Mouse (Mus musculus): ENCODE results near the gene Flcn. TPM values are rescaled to one million over a fixed set of nuclear protein-coding genes. Genes with fewer than 3 reads are reported as not detected.

Gene Flcn
- polyA plus RNA-seq (2012; ENCODE audit: low replicate concordance) = 21.5 and 55.5 TPM in 2 replicates

DNA sequence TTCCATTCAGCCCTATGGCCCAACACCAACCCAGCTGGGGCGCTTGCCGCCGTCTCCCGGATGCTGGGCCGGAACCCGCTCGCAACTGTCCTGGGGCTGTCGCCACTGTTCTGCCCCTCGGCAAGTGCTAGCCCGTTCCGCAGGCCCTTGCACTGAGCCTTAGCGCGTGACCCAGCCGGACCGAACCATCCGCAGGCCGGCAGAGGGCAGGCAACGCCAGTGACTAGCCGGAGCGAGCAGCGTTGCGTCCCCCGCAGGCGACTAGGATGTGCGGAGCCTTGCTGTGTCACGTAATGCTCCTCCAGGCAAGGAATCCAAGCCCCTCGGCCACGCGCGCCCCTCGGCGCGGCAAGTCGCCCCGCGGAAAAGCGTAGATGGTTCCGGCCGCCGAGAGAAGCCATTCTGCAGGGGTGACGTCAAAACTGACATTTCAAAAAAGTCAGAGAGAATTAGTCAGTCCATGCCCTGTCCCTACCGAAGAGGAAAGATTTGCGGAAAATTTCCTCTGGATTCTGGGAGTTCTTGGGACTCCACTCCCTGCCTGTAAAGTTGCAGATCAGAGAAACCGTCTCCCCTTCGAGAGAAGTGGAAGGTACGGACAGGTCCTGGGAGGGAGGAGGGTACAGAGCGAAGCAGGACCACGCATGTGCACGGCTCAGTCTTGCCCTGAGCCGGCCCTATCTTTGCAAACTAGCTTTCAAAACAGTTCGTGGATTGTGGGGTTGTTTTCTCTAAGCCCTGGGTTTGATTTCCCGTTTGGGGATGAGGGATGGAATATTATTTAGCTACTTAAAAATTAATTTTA is at the start of gene Flcn:
Flcn (minus strand) TSS at position 347 of the 805 bp plus-strand sequence.

DNA sequence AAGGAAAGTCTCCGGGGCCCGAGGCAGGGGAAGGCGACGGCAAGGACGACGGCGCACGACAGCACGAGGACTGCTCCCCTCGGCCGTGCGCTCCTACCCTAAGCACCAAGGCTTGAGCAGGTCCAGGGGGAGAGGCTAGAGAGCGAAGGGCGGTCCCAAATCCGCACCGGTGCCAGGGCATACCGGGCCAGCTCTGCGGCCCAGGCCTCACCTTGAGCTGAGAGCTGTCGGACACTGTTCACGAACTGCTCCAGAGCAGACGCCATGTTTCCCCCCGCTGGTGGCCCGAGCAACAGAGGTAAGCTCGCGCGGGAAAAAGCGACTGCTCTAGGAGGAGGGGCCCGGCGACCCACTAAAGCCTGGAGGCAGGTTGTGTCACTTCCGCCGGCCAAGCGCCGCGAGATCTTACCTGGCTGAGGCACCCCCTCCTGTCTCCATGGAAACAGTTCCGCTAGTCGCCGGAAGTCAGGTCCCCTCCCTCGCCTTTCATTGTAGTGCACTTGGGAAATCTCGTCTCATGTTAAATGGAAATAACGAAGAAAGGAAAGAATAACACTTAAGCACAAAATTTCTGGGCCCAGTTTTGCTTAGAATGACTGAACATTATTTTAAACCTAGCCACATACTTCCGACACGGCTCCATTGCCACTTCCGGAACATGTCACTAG is 29.8 kb upstream of the Flcn start, which contains the start of gene Cops3:
Cops3 (minus strand) TSS at position 380 of the 668 bp plus-strand sequence.

DNA sequence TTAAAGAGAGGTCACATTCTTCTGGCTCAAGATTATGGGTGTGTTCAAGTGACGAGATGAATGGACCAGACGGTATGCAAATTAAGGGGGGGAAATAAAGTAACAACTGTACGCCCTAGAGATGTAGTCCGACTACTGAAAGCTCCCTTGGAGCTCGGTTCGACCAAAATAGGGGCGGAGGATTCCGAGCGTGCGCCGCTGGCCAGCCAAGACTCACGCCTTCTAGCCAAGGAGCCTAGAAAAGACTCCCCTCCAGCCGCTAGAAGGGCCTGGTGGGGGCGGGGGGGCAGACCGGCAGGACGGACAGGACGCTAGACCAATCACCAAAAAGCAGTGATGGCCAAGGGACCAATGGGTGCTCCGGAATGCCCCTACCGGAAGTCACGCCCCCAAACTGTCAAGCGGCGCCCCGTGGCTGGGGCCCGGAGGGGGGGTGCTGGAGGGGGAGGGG is 29.2 kb upstream of the Flcn start, which contains the start of gene Nt5m:
Nt5m (plus strand) TSS at position 440 of the 451 bp plus-strand sequence.

DNA sequence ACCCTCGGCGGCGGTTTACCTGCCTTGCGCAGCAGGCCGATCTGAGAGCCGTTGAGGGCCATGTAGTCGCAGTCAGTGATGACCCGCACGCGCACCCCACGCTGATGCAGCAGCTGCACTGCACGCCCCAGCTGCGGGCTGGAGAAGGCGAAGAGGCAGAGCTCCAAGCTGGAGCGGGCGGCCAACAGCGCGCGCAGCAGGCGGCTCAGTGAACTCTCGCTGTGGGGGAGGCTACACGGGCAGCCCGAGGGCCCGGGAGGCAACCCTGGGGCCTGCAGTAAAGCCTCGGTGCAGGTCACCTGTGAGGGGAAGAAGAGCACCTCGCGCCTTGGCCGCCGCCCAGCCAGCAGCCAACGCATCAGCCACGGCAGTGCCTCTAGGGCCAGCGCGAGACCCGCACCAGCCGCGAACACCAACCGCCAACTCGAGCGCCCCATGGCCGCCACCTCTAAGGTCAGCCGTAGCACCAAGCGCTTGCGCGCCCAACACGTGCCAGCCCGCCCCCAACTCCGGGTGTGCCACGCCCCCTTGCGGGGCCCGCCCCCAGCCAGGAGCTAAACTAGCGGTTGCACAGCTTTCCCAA is 22.5 kb downstream of the Flcn start, which contains the start of gene Pld6:
Pld6 (minus strand) TSS at position 447 of the 583 bp plus-strand sequence.

Other genes with a start within 250 kb of the Flcn start
- not detected in 2 replicates for gene Olfr222, start 233.8 kb downstream of the Flcn start, polyA plus RNA-seq (2012; ENCODE audit: low replicate concordance)
- not detected in 2 replicates for gene Olfr223, start 216.7 kb downstream of the Flcn start, polyA plus RNA-seq (2012; ENCODE audit: low replicate concordance)
- 41.2 and 67.7 TPM in 2 replicates for gene Mprip, start 148.7 kb downstream of the Flcn start, polyA plus RNA-seq (2012; ENCODE audit: low replicate concordance)
- 0.10 and 0.17 TPM in 2 replicates for gene Pld6, start 22.4 kb downstream of the Flcn start, polyA plus RNA-seq (2012; ENCODE audit: low replicate concordance)
- 8.8 and 13.7 TPM in 2 replicates for gene Nt5m, start 29.4 kb upstream of the Flcn start, polyA plus RNA-seq (2012; ENCODE audit: low replicate concordance)
- gene Cops3, start 29.8 kb upstream of the Flcn start, polyA plus RNA-seq (2012; ENCODE audit: low replicate concordance) = 11.0 and 14.2 TPM in 2 replicates
- 18.5 and 30.9 TPM in 2 replicates for gene Med9, start 138.2 kb upstream of the Flcn start, polyA plus RNA-seq (2012; ENCODE audit: low replicate concordance)
- 0.07 and 0.11 TPM in 2 replicates for gene Rasd1, start 154.9 kb upstream of the Flcn start, polyA plus RNA-seq (2012; ENCODE audit: low replicate concordance)
- 0.73 and 3.8 TPM in 2 replicates for gene Pemt, start 236.5 kb upstream of the Flcn start, polyA plus RNA-seq (2012; ENCODE audit: low replicate concordance)